Comparison of ENCODE assay signal across 27 mouse cellular contexts in genomic region chr1:82686328-82686727, GRCm38 (mm10). TPM values are rescaled to one million over a fixed set of nuclear protein-coding genes. Genes with fewer than 3 reads are reported as not detected.
A peak's percentile ranks its signal among the peaks of the same experiment; 100 is the strongest.
DNase-seq lines count a peak whose midpoint lies in the region; ATAC-seq and TF ChIP-seq lines count a peak whose summit lies in the region.
"Had no signal": no experiment of that assay in that cellular context is flagged by ENCODE, and none has a peak within 500 bp of the region (broad histone marks: within the 10 kb centered on the region; RNA-seq: fewer than 3 reads in every experiment).

No protein-coding gene starts in this region.

- no peaks in the 10 kb centered on the region for H3K27me3 ChIP-seq in G1E (ENCODE audit: insufficient read depth, low read length)
- no peaks in the 10 kb centered on the region for H3K27me3 ChIP-seq in liver, embryonic 12.5 days (replicated peaks)
- H3K27me3 ChIP-seq: embryonic facial prominence, embryonic 13.5 days; forebrain, embryonic 12.5 days; forebrain, embryonic 15.5 days; hindbrain, embryonic 13.5 days had no signal

- no peak overlapping the region for H3K9ac ChIP-seq in liver, embryonic 12.5 days
- H3K9ac ChIP-seq: embryonic facial prominence, embryonic 13.5 days; forebrain, embryonic 12.5 days; forebrain, embryonic 15.5 days; heart, embryonic 13.5 days; hindbrain, embryonic 13.5 days had no signal

- peaks cover 16% of the 10 kb centered on the region for H3K4me1 ChIP-seq in G1E (ENCODE audit: insufficient read depth, low read depth, low read length)
- peaks cover 9% of the 10 kb centered on the region for H3K4me1 ChIP-seq in liver, embryonic 12.5 days
- H3K4me1 ChIP-seq: embryonic facial prominence, embryonic 10.5 days; embryonic facial prominence, embryonic 13.5 days; forebrain, embryonic 15.5 days; heart, embryonic 10.5 days; heart, embryonic 13.5 days had no signal

- H3K4me2 ChIP-seq in liver, embryonic 12.5 days = no peak overlapping the region
- H3K4me2 ChIP-seq: embryonic facial prominence, embryonic 13.5 days; forebrain, embryonic 12.5 days; forebrain, embryonic 15.5 days; heart, embryonic 13.5 days; hindbrain, embryonic 13.5 days had no signal

- TF ChIP-seq CTCF in G1E (IDR thresholded peaks at IDR 0.05; ENCODE audit: low read depth, low read length) = no peak

- H3K27ac ChIP-seq in liver, embryonic 12.5 days = no peak overlapping the region
- H3K27ac ChIP-seq: embryonic facial prominence, embryonic 10.5 days; embryonic facial prominence, embryonic 13.5 days; forebrain, embryonic 12.5 days; forebrain, embryonic 15.5 days; heart, adult 2 months; heart, embryonic 10.5 days; heart, embryonic 13.5 days; hindbrain, embryonic 13.5 days had no signal

- peaks cover 12% of the 10 kb centered on the region for H3K36me3 ChIP-seq in G1E (replicated peaks)
- H3K36me3 ChIP-seq in liver, embryonic 12.5 days = no peaks in the 10 kb centered on the region
- H3K36me3 ChIP-seq: embryonic facial prominence, embryonic 10.5 days; embryonic facial prominence, embryonic 13.5 days; forebrain, embryonic 12.5 days; forebrain, embryonic 15.5 days; heart, embryonic 10.5 days; heart, embryonic 13.5 days; hindbrain, embryonic 13.5 days had no signal

- 32% methylated on average over 5 of the region's 5 CpGs for WGBS in liver, embryonic 12.5 days (ENCODE audit: insufficient replicate concordance)

- DNase-seq in G1E (ENCODE audit: low spot score) (peak; percentile 18), MEL-GATA-1-ER (ENCODE audit: extremely low read depth, low read depth) (peak; percentile 40)
- no peak for DNase-seq in testis, postnatal 14 days (ENCODE audit: low spot score)
- DNase-seq in kidney, postnatal 10 days = no peak
- no peak for DNase-seq in right cerebral cortex, postnatal 10 days (ENCODE audit: low spot score in 2 of 2)
- DNase-seq: adrenal gland, adult 8-10 months; adrenal gland, postnatal 25 days; cerebellum, adult 11-12 months; cerebellum, adult 8-10 months; cerebellum, postnatal 10 days; cerebellum, postnatal 36 days; embryo, embryonic 11 days; gastrocnemius, postnatal 25 days; heart, adult 2 months; heart, postnatal 14 days; heart, postnatal 4 days had no signal

- peak; percentile 76 for ATAC-seq in G1E (ENCODE audit: extremely low read depth, insufficient number of reproducible peaks, low FRiP score, poor library complexity, severe bottlenecking)
- ATAC-seq in liver, embryonic 12.5 days = peak; percentile 73
- ATAC-seq: activated CD4-positive, CD25-positive, alpha-beta regulatory T cell, adult 4 months; forebrain, embryonic 15.5 days; hindbrain, embryonic 16.5 days had no signal

- H3K4me3 ChIP-seq in G1E (ENCODE audit: low read depth, low read length) = no peak overlapping the region
- H3K4me3 ChIP-seq in liver, embryonic 12.5 days = no peak overlapping the region
- H3K4me3 ChIP-seq: embryonic facial prominence, embryonic 10.5 days; embryonic facial prominence, embryonic 13.5 days; erythroblast, embryonic 14.5 days; forebrain, embryonic 12.5 days; forebrain, embryonic 15.5 days; heart, adult 2 months; heart, embryonic 10.5 days; heart, embryonic 13.5 days; hindbrain, embryonic 13.5 days had no signal

- H3K9me3 ChIP-seq in G1E (replicated peaks) = no peaks in the 10 kb centered on the region
- H3K9me3 ChIP-seq in liver, embryonic 12.5 days (replicated peaks) = no peaks in the 10 kb centered on the region
- H3K9me3 ChIP-seq: embryonic facial prominence, embryonic 10.5 days; embryonic facial prominence, embryonic 13.5 days; forebrain, embryonic 12.5 days; forebrain, embryonic 15.5 days; heart, embryonic 10.5 days; heart, embryonic 13.5 days; hindbrain, embryonic 13.5 days had no signal

RNA-seq across cellular contexts. Expression of gene Mff, which starts 38.4 kb away (rescaled TPM):
- total RNA-seq in G1E (2014; fragmentation: Nextera tagmentation) = 552 and 575 TPM in 2 replicates
- total RNA-seq in G1E (2017) = 387 and 411 TPM in 2 replicates
- 366 and 539 TPM in 2 replicates for polyA plus RNA-seq in G1E (2012)
- 208 TPM in 2 replicates for polyA plus RNA-seq in liver, embryonic 12.5 days (2016; fragmentation: Nextera tagmentation; extraction: Ambion mirVana)

Comparison
In these comparisons a context has a peak if more than half of its experiments do, and no peak if none do; other contexts are left out.
1. DNase-seq: peak in G1E (single experiment) and MEL-GATA-1-ER (single experiment); none in testis, postnatal 14 days (single experiment), kidney, postnatal 10 days (single experiment) and right cerebral cortex, postnatal 10 days (0 of 2).